Mouse (Mus musculus): ENCODE data around the gene Ahnak. TPM values are rescaled to one million over a fixed set of nuclear protein-coding genes. Genes with fewer than 3 reads are reported as not detected.

The Ahnak gene
- polyA plus RNA-seq, 1 experiment from 2014 or later = 4.5 TPM

GRCm38 (mm10) chr19:9027795-9028194 is 38.7 kb downstream of the Ahnak start:
- DNase-seq (ENCODE audit: low spot score) (no peak), ATAC-seq (ENCODE audit: insufficient read depth, low FRiP score, low TSS enrichment) (no peak)
- no peak overlapping the region for H3K4me3 ChIP-seq (ENCODE audit: low read depth, low read length)
- H3K27me3 ChIP-seq (ENCODE audit: control insufficient read depth, insufficient read depth, low read length) = no peaks in the 10 kb centered on the region
- no peak overlapping the region for H3K27ac ChIP-seq (ENCODE audit: low read depth, low read length)
- H3K9me3 ChIP-seq (ENCODE audit: control insufficient read depth, low read length) = no peaks in the 10 kb centered on the region
- H3K4me1 ChIP-seq (ENCODE audit: control insufficient read depth, insufficient read depth, low read length) = no peaks in the 10 kb centered on the region
- no peaks in the 10 kb centered on the region for H3K36me3 ChIP-seq (ENCODE audit: control insufficient read depth, insufficient read depth, low read length)
- no peak overlapping the region for H3K4me2 ChIP-seq (ENCODE audit: low read depth)
- 40% methylated on average over 5 of the region's 5 CpGs for WGBS
- no peak overlapping the region for H3K9ac ChIP-seq (ENCODE audit: low read length)

GRCm38 (mm10) chr19:9028375-9028774 is 39.3 kb downstream of the Ahnak start:
- H3K27ac ChIP-seq (ENCODE audit: low read depth, low read length) = no peak overlapping the region
- no peak overlapping the region for H3K9ac ChIP-seq (ENCODE audit: low read length)
- no peak overlapping the region for H3K4me2 ChIP-seq (ENCODE audit: low read depth)
- no peaks in the 10 kb centered on the region for H3K36me3 ChIP-seq (ENCODE audit: control insufficient read depth, insufficient read depth, low read length)
- no peaks in the 10 kb centered on the region for H3K27me3 ChIP-seq (ENCODE audit: control insufficient read depth, insufficient read depth, low read length)
- H3K4me3 ChIP-seq (ENCODE audit: low read depth, low read length) = no peak overlapping the region
- H3K4me1 ChIP-seq (ENCODE audit: control insufficient read depth, insufficient read depth, low read length) = no peaks in the 10 kb centered on the region
- no peaks in the 10 kb centered on the region for H3K9me3 ChIP-seq (ENCODE audit: control insufficient read depth, low read length)
- no peak for ATAC-seq (ENCODE audit: insufficient read depth, low FRiP score, low TSS enrichment)
- DNase-seq (ENCODE audit: low spot score) = no peak
- WGBS = 69% methylated on average over 3 of the region's 3 CpGs

GRCm38 (mm10) chr19:9029640-9030262 is 40.7 kb downstream of the Ahnak start:
- no peak overlapping the region for H3K4me2 ChIP-seq (ENCODE audit: low read depth)
- ATAC-seq (ENCODE audit: insufficient read depth, low FRiP score, low TSS enrichment) (no peak), DNase-seq (ENCODE audit: low spot score) (no peak)
- no peaks in the 10 kb centered on the region for H3K36me3 ChIP-seq (ENCODE audit: control insufficient read depth, insufficient read depth, low read length)
- no peak overlapping the region for H3K9ac ChIP-seq (ENCODE audit: low read length)
- H3K4me3 ChIP-seq (ENCODE audit: low read depth, low read length) = no peak overlapping the region
- H3K4me1 ChIP-seq (ENCODE audit: control insufficient read depth, insufficient read depth, low read length) = no peaks in the 10 kb centered on the region
- no peak overlapping the region for H3K27ac ChIP-seq (ENCODE audit: low read depth, low read length)
- H3K27me3 ChIP-seq (ENCODE audit: control insufficient read depth, insufficient read depth, low read length) = no peaks in the 10 kb centered on the region
- 82% methylated on average over 2 of the region's 2 CpGs for WGBS
- no peaks in the 10 kb centered on the region for H3K9me3 ChIP-seq (ENCODE audit: control insufficient read depth, low read length)

GRCm38 (mm10) chr19:9032502-9033129 is 43.5 kb downstream of the Ahnak start:
- ATAC-seq (ENCODE audit: insufficient read depth, low FRiP score, low TSS enrichment) (no peak), DNase-seq (ENCODE audit: low spot score) (no peak)
- Histone ChIP-seq H3K4me2 (ENCODE audit: low read depth) (no peak overlapping the region), H3K4me1 (ENCODE audit: control insufficient read depth, insufficient read depth, low read length) (no peaks in the 10 kb centered on the region), H3K9ac (ENCODE audit: low read length) (no peak overlapping the region), H3K36me3 (ENCODE audit: control insufficient read depth, insufficient read depth, low read length) (no peaks in the 10 kb centered on the region), H3K4me3 (ENCODE audit: low read depth, low read length) (no peak overlapping the region), H3K9me3 (ENCODE audit: control insufficient read depth, low read length) (no peaks in the 10 kb centered on the region), H3K27ac (ENCODE audit: low read depth, low read length) (no peak overlapping the region), H3K27me3 (ENCODE audit: control insufficient read depth, insufficient read depth, low read length) (no peaks in the 10 kb centered on the region)
- WGBS = 73% methylated on average over 7 of the region's 7 CpGs

- H3K27me3 ChIP-seq (ENCODE audit: control insufficient read depth, insufficient read depth, low read length) = no peaks in the 10 kb centered on the region
- no peak overlapping the region for H3K4me3 ChIP-seq (ENCODE audit: low read depth, low read length)
- no peaks in the 10 kb centered on the region for H3K9me3 ChIP-seq (ENCODE audit: control insufficient read depth, low read length)
- 63% methylated on average over 9 of the region's 9 CpGs for WGBS
- H3K4me2 ChIP-seq (ENCODE audit: low read depth) = no peak overlapping the region
- DNase-seq (ENCODE audit: low spot score) (no peak), ATAC-seq (ENCODE audit: insufficient read depth, low FRiP score, low TSS enrichment) (no peak)
- H3K27ac ChIP-seq (ENCODE audit: low read depth, low read length) = no peak overlapping the region
- H3K4me1 ChIP-seq (ENCODE audit: control insufficient read depth, insufficient read depth, low read length) = no peaks in the 10 kb centered on the region
- H3K36me3 ChIP-seq (ENCODE audit: control insufficient read depth, insufficient read depth, low read length) = no peaks in the 10 kb centered on the region
- H3K9ac ChIP-seq (ENCODE audit: low read length) = no peak overlapping the region
These were observed 44.6 kb downstream of the Ahnak start for GRCm38 (mm10) chr19:9033412-9034340.

GRCm38 (mm10) chr19:9034480-9034879 is 45.4 kb downstream of the Ahnak start:
- no peak overlapping the region for H3K4me3 ChIP-seq (ENCODE audit: low read depth, low read length)
- DNase-seq (ENCODE audit: low spot score) (no peak), ATAC-seq (ENCODE audit: insufficient read depth, low FRiP score, low TSS enrichment) (no peak)
- 87% methylated on average over 3 of the region's 3 CpGs for WGBS
- no peaks in the 10 kb centered on the region for H3K36me3 ChIP-seq (ENCODE audit: control insufficient read depth, insufficient read depth, low read length)
- no peaks in the 10 kb centered on the region for H3K9me3 ChIP-seq (ENCODE audit: control insufficient read depth, low read length)
- no peak overlapping the region for H3K27ac ChIP-seq (ENCODE audit: low read depth, low read length)
- H3K27me3 ChIP-seq (ENCODE audit: control insufficient read depth, insufficient read depth, low read length) = no peaks in the 10 kb centered on the region
- no peak overlapping the region for H3K4me2 ChIP-seq (ENCODE audit: low read depth)
- H3K9ac ChIP-seq (ENCODE audit: low read length) = no peak overlapping the region
- no peaks in the 10 kb centered on the region for H3K4me1 ChIP-seq (ENCODE audit: control insufficient read depth, insufficient read depth, low read length)

GRCm38 (mm10) chr19:9035101-9035500 is 46.0 kb downstream of the Ahnak start:
- no peak overlapping the region for H3K27ac ChIP-seq (ENCODE audit: low read depth, low read length)
- no peaks in the 10 kb centered on the region for H3K4me1 ChIP-seq (ENCODE audit: control insufficient read depth, insufficient read depth, low read length)
- H3K9ac ChIP-seq (ENCODE audit: low read length) = no peak overlapping the region
- no peaks in the 10 kb centered on the region for H3K27me3 ChIP-seq (ENCODE audit: control insufficient read depth, insufficient read depth, low read length)
- DNase-seq (ENCODE audit: low spot score) (no peak), ATAC-seq (ENCODE audit: insufficient read depth, low FRiP score, low TSS enrichment) (no peak)
- no peak overlapping the region for H3K4me3 ChIP-seq (ENCODE audit: low read depth, low read length)
- no peaks in the 10 kb centered on the region for H3K9me3 ChIP-seq (ENCODE audit: control insufficient read depth, low read length)
- H3K4me2 ChIP-seq (ENCODE audit: low read depth) = no peak overlapping the region
- WGBS = 82% methylated on average over 3 of the region's 3 CpGs
- no peaks in the 10 kb centered on the region for H3K36me3 ChIP-seq (ENCODE audit: control insufficient read depth, insufficient read depth, low read length)

GRCm38 (mm10) chr19:9038136-9038535 is 49.1 kb downstream of the Ahnak start:
- no peak overlapping the region for H3K9ac ChIP-seq (ENCODE audit: low read length)
- WGBS = 66% methylated on average over 3 of the region's 3 CpGs
- H3K27ac ChIP-seq (ENCODE audit: low read depth, low read length) = no peak overlapping the region
- H3K4me1 ChIP-seq (ENCODE audit: control insufficient read depth, insufficient read depth, low read length) = no peaks in the 10 kb centered on the region
- H3K4me3 ChIP-seq (ENCODE audit: low read depth, low read length) = no peak overlapping the region
- no peaks in the 10 kb centered on the region for H3K27me3 ChIP-seq (ENCODE audit: control insufficient read depth, insufficient read depth, low read length)
- ATAC-seq (ENCODE audit: insufficient read depth, low FRiP score, low TSS enrichment) (no peak), DNase-seq (ENCODE audit: low spot score) (no peak)
- no peak overlapping the region for H3K4me2 ChIP-seq (ENCODE audit: low read depth)
- H3K36me3 ChIP-seq (ENCODE audit: control insufficient read depth, insufficient read depth, low read length) = no peaks in the 10 kb centered on the region
- H3K9me3 ChIP-seq (ENCODE audit: control insufficient read depth, low read length) = no peaks in the 10 kb centered on the region
